Mouse (Mus musculus): ENCODE measurements at regions not wholly inside any gene's neighbourhood (a gene's known extent, or its start where the extent isn't known, plus 50 kb on each side); places are given as distances from the start of the nearest gene placed in this dataset.

DNA sequence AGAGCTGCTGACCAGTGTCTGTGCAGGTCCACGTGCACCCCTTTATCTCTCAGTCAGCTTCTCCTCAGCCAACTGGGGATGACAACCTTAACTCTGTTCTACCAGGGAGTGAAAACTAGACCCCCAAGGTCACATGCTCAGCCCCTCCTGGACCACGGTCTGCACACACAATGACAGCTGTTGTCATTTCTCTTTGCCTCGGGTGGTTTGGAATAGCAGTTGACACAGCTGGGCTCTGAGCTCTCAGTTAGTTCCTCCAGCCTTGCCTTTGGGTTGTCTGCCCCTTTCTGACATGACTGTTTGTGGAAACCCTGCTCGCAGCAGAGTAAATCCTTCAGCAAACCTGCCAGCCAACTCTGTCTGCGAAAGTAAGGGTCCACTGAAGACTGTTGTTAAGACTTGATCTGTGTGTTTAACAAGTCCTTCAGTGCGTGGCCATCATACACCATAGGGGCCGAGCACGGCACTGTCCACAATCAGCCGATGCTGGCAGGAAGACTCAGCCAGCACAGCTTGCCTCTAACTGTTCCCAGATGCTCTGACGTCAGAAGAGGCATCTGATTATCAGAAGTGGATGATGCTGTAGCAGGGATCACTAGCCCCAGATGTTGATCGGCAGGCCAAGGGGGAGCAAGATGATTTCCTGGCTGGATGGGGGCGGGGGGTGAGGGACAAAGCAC, 106.7 kb upstream of the Lrig1 start:
- DNase-seq = no peak

GRCm38 (mm10) chr6:94805685-94806084, 105.7 kb upstream of the Lrig1 start:
- no peak for DNase-seq

GRCm38 (mm10) chr6:94804284-94804815, 104.4 kb upstream of the Lrig1 start:
- DNase-seq = no peak

GRCm38 (mm10) chr6:94801039-94801438, 101.1 kb upstream of the Lrig1 start:
- no peak for DNase-seq

- no peak for DNase-seq
Measured at GRCm38 (mm10) chr6:94798545-94799211, 98.7 kb upstream of the Lrig1 start.

DNA sequence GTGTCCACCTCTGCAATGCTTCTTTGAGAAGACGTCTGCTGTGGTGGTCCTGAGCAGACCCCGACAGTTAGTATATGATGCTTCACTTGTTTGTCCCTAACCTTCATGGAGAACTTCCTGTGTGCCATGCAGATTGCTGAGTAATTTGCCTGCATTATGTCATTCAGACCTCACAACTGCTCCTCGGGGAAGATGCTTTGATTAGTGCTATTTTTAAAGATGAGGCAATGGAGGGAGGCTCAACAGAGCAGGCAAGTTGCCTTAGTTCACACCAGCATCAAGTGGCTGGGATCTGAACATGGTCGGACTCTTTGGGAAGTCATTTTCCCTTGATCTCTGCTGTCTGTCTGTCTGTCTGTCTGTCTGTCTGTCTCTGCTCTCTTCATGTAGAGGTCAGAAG, 95.5 kb upstream of the Lrig1 start:
- no peak for DNase-seq

GRCm38 (mm10) chr6:94793555-94793954, 93.6 kb upstream of the Lrig1 start:
- DNase-seq = no peak

DNA sequence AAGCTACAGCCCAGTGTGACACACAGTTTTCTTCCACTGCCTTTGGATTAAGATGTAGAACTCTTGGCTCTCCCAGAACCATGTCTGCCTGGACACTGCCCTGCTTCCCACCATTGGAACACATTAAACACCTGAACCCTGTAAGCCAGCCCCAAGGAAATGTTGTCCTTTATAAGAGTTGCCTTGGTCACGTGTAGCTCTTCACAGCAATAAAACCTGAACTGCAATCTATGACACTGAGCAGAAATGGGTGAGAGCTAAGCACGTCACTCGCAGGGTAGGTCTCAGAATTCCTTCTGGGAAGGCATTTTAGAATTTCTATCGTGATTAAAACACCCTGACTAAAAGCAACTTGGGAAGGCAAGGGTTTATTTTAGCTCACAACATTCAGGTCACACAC, 92.4 kb upstream of the Lrig1 start:
- no peak for DNase-seq

GRCm38 (mm10) chr6:94789308-94789763, 89.4 kb upstream of the Lrig1 start:
- no peak for DNase-seq

DNA sequence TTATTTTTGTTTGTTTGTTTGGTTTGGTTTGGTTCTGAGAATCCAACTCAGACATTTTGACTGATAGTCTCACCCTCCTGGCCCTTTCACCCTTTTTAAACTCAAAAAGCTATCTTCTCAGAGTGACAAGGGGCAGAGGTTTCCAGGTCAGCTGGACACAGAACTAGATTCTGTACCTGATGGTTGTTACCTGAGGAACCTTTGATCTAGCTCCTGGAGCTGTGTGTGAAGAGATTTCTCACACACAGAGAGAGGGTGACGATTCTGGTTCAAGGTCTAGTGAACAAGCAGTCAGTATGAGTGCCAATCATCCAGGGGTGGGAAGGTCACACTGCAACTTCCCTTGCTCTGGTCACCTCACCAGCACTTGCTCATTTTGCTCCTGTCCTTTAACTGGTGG, 83.5 kb upstream of the Lrig1 start:
- DNase-seq = no peak

DNA sequence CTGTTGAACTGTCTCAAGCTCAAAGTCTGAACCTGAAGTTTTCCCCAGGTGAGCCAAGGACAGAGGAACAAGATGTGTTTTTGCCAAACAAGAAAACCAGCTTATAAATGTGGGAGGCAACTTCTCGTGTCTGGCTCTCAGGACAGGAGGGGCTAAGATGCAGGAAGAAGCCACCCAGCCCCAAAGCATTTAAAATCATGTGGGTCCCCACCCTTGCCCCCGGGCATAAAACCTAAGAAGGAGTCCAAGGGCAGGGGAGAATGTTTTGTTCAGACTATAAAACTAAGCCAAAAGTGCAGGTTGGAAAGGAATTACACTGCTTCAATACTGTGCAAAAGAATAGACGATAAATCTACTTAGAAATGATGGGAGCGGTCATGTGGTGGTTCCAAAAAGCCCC, 80.7 kb upstream of the Lrig1 start:
- DNase-seq = no peak

DNA sequence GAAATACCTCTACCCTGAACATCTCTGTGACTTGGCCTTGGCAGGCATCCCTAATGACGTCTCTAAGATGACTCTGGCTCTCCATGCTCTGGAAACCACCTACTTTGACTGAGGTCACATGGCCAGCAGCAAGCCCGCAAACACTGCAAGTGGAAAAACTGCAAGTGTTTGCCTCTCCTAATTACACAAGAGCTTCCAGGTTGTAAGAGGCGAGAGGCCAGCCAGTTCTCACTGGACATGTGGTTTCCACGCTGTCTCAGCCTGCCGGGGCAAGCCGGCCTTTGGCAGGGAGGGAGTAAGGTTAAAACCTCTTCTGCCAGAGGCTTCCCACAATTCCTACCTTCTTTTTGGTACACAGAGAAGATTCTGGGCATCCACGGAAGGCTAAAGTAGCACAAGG, 79.9 kb upstream of the Lrig1 start:
- DNase-seq = no peak

GRCm38 (mm10) chr6:94779213-94779612, 79.3 kb upstream of the Lrig1 start:
- DNase-seq = no peak

DNA sequence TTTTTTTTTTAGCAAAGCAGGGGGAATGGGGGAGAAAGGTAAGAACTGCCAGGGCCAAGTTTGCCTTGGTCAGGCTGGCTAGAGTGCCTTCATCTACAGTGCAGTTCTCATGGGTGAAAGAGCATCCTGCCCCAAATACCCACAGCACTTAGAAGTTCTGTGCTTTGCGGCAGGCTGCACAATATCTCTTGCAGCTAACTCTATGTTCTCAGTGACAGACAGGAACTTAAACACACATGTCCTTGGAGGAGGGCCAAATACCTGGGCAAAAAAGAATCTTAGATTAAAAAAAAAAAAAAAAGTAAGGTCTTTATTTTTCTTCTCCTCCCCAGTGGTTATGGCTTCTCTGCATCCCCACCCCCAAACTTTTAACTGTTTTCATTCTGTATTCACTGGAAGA, 78.8 kb upstream of the Lrig1 start:
- DNase-seq = no peak

DNA sequence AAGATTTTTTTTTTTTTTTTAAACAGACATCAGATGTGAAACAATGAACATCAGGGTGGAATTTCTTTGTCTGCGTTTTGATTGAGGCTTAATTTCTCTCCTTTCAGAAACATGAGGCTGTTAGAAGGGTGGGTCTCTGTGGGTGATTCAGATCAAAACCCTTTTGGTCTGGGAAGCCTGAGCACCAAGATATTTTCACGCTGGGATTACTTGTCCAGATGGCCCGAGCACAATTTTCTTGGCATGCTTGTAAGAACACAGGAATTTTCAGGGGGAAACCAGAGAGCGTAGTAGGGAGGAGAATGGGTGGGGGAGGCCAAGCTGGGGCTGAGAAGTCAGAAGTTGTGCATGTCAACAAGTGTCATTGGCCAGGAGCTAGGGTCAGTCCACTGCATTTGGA, 76.6 kb upstream of the Lrig1 start:
- no peak for DNase-seq

- no peak for DNase-seq
Measured at GRCm38 (mm10) chr6:94774871-94775270, 74.9 kb upstream of the Lrig1 start.

DNA sequence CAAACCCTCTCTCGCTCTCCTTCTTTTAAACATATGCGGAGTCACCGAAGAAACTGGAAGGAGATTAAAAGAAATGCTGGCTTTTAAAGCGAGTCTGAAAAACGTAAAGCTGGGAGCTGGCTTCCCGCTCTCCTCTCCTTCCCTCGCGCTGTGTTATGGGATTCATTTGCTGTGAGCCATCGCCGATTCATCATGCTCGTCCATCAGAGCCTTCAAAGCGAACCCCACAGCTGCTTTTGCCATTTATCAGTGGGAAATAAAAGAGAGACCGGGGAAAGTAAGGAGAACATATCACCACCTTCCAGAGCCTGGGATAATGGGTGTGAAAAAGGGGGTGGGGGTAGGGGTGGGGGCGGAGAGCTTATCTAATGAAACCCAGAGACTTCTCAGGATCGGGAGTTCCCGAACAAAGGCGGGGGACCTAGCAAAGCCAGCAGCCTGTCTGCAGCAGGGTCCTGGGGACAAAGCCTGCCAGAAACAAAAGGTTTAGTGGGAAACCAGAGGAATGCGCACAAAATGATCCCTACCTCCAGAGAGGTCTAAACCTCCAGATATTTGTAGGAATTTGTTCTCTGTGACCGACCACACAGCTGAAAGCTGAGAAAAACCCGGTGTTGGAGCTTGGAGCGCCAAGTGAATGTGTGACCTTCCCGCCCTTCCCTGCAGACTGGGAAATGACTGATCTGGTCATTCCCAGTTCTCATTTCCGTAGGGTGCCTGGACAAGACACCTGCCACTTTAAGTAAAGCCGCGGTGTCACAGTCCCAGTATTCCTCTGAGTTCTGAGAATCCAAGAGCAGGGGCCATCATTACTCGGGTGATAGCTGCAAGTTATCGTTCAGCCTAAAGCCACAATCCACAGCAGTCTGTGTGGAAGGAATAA, 73.9 kb upstream of the Lrig1 start:
- DNase-seq = no peak

- no peak for DNase-seq
Measured at GRCm38 (mm10) chr6:94772868-94773603, 73.1 kb upstream of the Lrig1 start.

GRCm38 (mm10) chr6:94772391-94772790, 72.4 kb upstream of the Lrig1 start:
- no peak for DNase-seq

DNA sequence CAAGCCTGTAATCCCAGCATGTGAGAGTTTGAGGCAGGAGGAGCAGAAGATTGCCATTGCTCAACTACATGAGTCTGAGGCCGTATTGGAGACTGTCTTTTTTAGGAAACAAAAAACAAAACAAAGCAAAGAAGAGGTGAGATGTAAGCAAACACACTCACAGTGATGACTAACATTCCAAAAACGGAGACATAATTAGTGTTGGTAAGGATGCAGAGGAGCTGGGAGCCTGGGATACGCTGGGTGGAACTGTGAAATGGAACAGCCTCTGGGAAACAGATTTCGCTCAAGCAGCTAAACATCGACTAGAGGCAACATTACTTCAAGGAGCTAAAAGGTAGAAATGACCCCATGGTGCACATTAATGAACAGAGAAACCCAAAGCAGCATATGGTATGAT, 68.3 kb upstream of the Lrig1 start:
- DNase-seq = no peak

- no peak for DNase-seq
Measured at GRCm38 (mm10) chr6:94765724-94766123, 65.8 kb upstream of the Lrig1 start.

- no peak for DNase-seq
Measured at GRCm38 (mm10) chr6:94761341-94761740, 61.4 kb upstream of the Lrig1 start.

DNA sequence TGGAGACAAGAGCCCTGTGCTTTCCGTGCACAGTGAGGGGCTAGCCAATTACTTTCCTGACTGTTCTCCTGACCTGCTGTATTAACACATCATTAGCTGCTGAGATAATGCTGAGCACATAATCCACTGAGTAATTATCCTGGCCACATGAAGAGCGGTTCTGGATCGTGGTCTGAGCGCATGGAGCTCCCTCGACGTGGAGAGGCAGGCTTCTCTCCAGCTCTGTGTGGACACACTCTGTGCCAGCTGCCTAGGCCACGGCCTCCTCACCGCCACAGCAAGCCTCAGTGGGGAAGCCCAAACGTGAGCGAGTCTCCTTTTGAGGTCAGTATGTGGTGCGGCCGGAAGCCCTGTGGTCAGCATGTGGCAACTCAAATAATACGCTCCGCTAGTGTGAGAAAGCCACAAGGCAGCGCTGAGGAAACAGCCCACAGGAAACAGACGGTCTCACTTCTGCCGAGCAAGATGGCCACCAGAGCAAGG, 60.7 kb upstream of the Lrig1 start:
- DNase-seq = no peak

Measured in right cerebral cortex, postnatal 25 days (tissue).